Mouse (Mus musculus) kidney, adult 2 months (tissue): ENCODE measurements around the gene Yipf2.

Source experiments
- CTCF ChIP-seq: fragments of 200-500 bp; conservative IDR thresholded peaks from 2 replicates; pipeline ENCODE4 v1.5.1; 2011; ENCODE audit warnings: low read depth, mild to moderate bottlenecking, control low read depth, low read length, moderate library complexity, mixed read lengths; ENCODE audit not compliant: insufficient read depth, insufficient read length
- POLR2A ChIP-seq: fragments of 200-500 bp; IDR thresholded peaks from one replicate; pipeline ENCODE4 v1.6.1; 2011; ENCODE audit warnings: low read depth, low read length, control low read depth

GRCm38 (mm10) chr9:21539981-21540753 lies 52.5 kb downstream of the Yipf2 start:
- TF ChIP-seq POLR2A (no peak), CTCF (no peak)
